Mouse (Mus musculus) ovary, adult 10 weeks (tissue): ENCODE results near the gene Dact1. TPM values are rescaled to one million over a fixed set of nuclear protein-coding genes. Genes with fewer than 3 reads are reported as not detected.

Experiments used
- polyA plus RNA-seq: library from polyadenylated mRNA; stranded (reverse); fragments of 350-450 nt; fragmentation: Illumina TruSeq; extraction: RNeasy Lipid Tissue Mini Kit (QIAGEN cat#74804); gene quantifications from one replicate; pipeline ENCODE4 v1.2.3, GENCODE M21; 2014

Gene Dact1
- polyA plus RNA-seq, result 32.2 TPM

DNA sequence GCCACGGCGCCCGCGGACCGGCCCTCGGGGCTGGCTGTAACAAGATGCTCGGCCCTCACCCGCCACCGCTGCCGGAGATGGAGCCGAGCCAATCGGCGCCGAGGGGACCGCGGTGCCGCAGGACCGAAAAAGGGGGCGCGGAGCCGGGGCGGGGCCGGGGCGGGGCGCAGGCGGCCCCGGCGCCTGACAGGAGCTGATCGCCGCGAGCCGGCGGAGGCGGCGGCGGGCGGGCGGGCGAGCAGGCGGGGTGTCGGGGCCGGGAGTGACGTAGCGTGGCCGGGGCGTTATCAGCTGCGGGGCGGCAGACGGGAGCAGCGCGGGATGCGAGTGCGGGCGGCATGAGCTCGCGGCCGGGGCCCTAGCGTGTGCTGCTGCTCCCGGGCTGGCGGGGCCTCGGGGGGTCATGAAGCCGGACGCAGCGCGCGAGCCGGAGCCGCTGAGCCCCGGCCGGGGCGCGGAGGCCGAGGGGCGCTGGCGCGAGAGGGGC lies at the start of gene Dact1:
Gene Dact1, plus strand, starts transcription at position 304 of the 487 bp plus-strand sequence.

Other genes starting within 250 kb of the Dact1 start
- gene Tomm20l, start 198.5 kb upstream of the Dact1 start, polyA plus RNA-seq, result not detected
- gene Timm9, start 173.2 kb upstream of the Dact1 start, polyA plus RNA-seq, result 67.9 TPM
- 25.1 TPM for gene 2700049A03Rik, start 173.0 kb upstream of the Dact1 start, polyA plus RNA-seq